Mouse (Mus musculus): ENCODE results near the gene Cdh4. TPM values are rescaled to one million over a fixed set of nuclear protein-coding genes. Genes with fewer than 3 reads are reported as not detected.

Gene Cdh4
- polyA plus RNA-seq, 1 experiment from 2014 or later, result 8.7 TPM

- no peaks in the 10 kb centered on the region for H3K36me3 ChIP-seq
- no peaks in the 10 kb centered on the region for H3K9me3 ChIP-seq
- H3K4me1 ChIP-seq (replicated peaks), result peaks cover 70% of the 10 kb centered on the region
- DNase-seq (ENCODE audit: low spot score), result no peak
- H3K27me3 ChIP-seq (ENCODE audit: insufficient read depth, poor library complexity, severe bottlenecking), result no peaks in the 10 kb centered on the region
- 46% methylated on average over 9 of the region's 9 CpGs for WGBS
- H3K27ac ChIP-seq, result peak overlapping the region; percentile 66
- H3K4me3 ChIP-seq, result no peak overlapping the region
These were observed 407.5 kb downstream of the Cdh4 start for GRCm38 (mm10) chr2:179849732-179850131.

GRCm38 (mm10) chr2:179852169-179852568, 409.9 kb downstream of the Cdh4 start:
- WGBS, result 87% methylated on average over 10 of the region's 10 CpGs
- H3K36me3 ChIP-seq, result no peaks in the 10 kb centered on the region
- H3K4me3 ChIP-seq, result no peak overlapping the region
- H3K27ac ChIP-seq, result peak overlapping the region; percentile 69
- DNase-seq (ENCODE audit: low spot score), result no peak
- H3K9me3 ChIP-seq, result no peaks in the 10 kb centered on the region
- H3K27me3 ChIP-seq (ENCODE audit: insufficient read depth, poor library complexity, severe bottlenecking), result no peaks in the 10 kb centered on the region
- peaks cover 73% of the 10 kb centered on the region for H3K4me1 ChIP-seq (replicated peaks)

DNA sequence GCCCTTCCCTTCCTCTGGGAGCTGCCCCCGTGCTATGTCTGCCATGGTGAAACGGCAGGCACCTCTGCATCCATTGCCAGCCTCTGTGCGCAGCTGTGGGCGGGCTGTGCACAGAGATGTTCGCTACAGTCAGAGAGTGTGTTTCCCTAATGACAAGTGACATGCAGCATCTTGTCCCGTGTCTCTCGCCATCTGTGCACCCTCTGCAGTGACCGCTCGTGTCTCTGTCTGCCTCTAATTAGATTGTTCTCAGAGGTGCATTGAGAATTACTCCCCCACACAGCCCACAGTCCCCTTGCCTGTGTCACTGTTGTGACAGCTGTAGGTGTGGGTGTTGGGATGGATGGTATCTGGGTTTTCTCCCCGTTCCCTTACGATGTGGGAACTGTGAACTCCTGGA, 410.6 kb downstream of the Cdh4 start:
- H3K9me3 ChIP-seq, result no peaks in the 10 kb centered on the region
- WGBS, result 60% methylated on average over 11 of the region's 11 CpGs
- H3K27ac ChIP-seq, result peak overlapping the region; percentile 69
- H3K4me3 ChIP-seq, result no peak overlapping the region
- H3K36me3 ChIP-seq, result no peaks in the 10 kb centered on the region
- peaks cover 76% of the 10 kb centered on the region for H3K4me1 ChIP-seq (replicated peaks)
- DNase-seq (ENCODE audit: low spot score), result no peak
- H3K27me3 ChIP-seq (ENCODE audit: insufficient read depth, poor library complexity, severe bottlenecking), result no peaks in the 10 kb centered on the region

DNA sequence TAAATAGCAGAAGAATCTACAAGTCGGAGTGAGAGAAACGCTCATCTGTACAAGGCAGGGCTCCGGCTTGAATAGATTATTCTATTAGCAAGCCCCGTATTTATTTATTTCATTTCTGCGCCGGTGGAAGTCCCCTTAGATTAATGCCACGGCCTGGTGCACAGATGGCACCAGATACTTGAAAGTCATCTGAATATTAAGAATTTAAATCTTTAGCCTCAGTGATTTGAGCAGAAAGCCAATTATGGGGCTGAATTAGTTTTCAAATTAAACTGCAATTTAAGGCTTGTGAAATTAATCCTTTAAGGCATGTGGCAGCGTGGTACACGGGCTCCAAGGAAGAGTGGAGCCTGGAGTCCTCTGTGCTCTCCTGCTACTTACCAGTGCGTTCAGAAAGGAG, 411.7 kb downstream of the Cdh4 start:
- H3K36me3 ChIP-seq, result no peaks in the 10 kb centered on the region
- no peak for DNase-seq (ENCODE audit: low spot score)
- H3K9me3 ChIP-seq, result no peaks in the 10 kb centered on the region
- peak overlapping the region; percentile 69 for H3K27ac ChIP-seq
- H3K27me3 ChIP-seq (ENCODE audit: insufficient read depth, poor library complexity, severe bottlenecking), result no peaks in the 10 kb centered on the region
- no peak overlapping the region for H3K4me3 ChIP-seq
- 80% methylated on average over 10 of the region's 10 CpGs for WGBS
- H3K4me1 ChIP-seq (replicated peaks), result peaks cover 74% of the 10 kb centered on the region

- H3K27ac ChIP-seq, result peak overlapping the region; percentile 41; the same call in 1 of the 2 replicates
- no peaks in the 10 kb centered on the region for H3K36me3 ChIP-seq
- WGBS, result 53% methylated on average over 4 of the region's 4 CpGs
- no peak for DNase-seq (ENCODE audit: low spot score)
- no peaks in the 10 kb centered on the region for H3K9me3 ChIP-seq
- no peaks in the 10 kb centered on the region for H3K27me3 ChIP-seq (ENCODE audit: insufficient read depth, poor library complexity, severe bottlenecking)
- peaks cover 54% of the 10 kb centered on the region for H3K4me1 ChIP-seq (replicated peaks)
- H3K4me3 ChIP-seq, result no peak overlapping the region
These were observed 414.9 kb downstream of the Cdh4 start for GRCm38 (mm10) chr2:179857086-179857485.

GRCm38 (mm10) chr2:179862676-179863075, 420.4 kb downstream of the Cdh4 start:
- no peaks in the 10 kb centered on the region for H3K27me3 ChIP-seq (ENCODE audit: insufficient read depth, poor library complexity, severe bottlenecking)
- DNase-seq (ENCODE audit: low spot score), result no peak
- no peaks in the 10 kb centered on the region for H3K9me3 ChIP-seq
- WGBS, result 77% methylated on average over 3 of the region's 3 CpGs
- no peaks in the 10 kb centered on the region for H3K36me3 ChIP-seq
- 0 out of 2 replicates have a peak, but pooled peaks cover 14% of the 10 kb centered on the region for H3K4me1 ChIP-seq (replicated peaks)
- H3K4me3 ChIP-seq, result no peak overlapping the region
- peak overlapping the region; percentile 6; the same call in 1 of the 2 replicates for H3K27ac ChIP-seq

DNA sequence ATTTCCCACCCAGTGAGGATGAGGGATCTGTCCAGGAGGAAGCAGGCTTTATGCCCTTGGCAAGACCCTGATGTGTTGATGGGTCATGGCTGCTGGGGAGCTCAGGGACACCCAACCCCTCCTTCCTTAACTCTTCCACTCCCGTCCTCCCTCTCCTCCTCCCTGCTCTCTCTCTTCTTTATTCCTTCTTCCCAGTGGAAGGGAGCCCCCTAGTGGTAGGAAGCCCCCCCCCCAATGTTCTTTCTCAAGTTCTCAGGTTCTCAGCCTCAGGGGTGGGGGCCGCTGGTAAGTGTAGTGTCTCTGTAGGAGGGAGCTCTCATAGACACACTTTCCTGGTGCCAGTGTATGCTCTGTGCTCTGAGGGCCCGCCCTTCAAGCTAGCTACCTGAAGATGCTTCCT, 421.0 kb downstream of the Cdh4 start:
- H3K36me3 ChIP-seq, result no peaks in the 10 kb centered on the region
- peak; percentile 35 for DNase-seq (ENCODE audit: low spot score)
- H3K4me3 ChIP-seq, result no peak overlapping the region
- H3K4me1 ChIP-seq (replicated peaks), result 0 out of 2 replicates have a peak, but pooled peaks cover 16% of the 10 kb centered on the region
- H3K9me3 ChIP-seq, result no peaks in the 10 kb centered on the region
- no peaks in the 10 kb centered on the region for H3K27me3 ChIP-seq (ENCODE audit: insufficient read depth, poor library complexity, severe bottlenecking)
- H3K27ac ChIP-seq, result no peak overlapping the region
- 73% methylated on average over 3 of the region's 3 CpGs for WGBS

GRCm38 (mm10) chr2:179865097-179865496, 422.9 kb downstream of the Cdh4 start:
- no peaks in the 10 kb centered on the region for H3K36me3 ChIP-seq
- H3K27ac ChIP-seq, result 0 out of 2 replicates have a peak overlapping the region, but pooled peaks have one; percentile 23
- H3K9me3 ChIP-seq, result no peaks in the 10 kb centered on the region

GRCm38 (mm10) chr2:179867669-179868068, 425.4 kb downstream of the Cdh4 start:
- DNase-seq (ENCODE audit: low spot score), result no peak
- 87% methylated on average over 3 of the region's 3 CpGs for WGBS
- no peaks in the 10 kb centered on the region for H3K27me3 ChIP-seq (ENCODE audit: insufficient read depth, poor library complexity, severe bottlenecking)
- H3K27ac ChIP-seq, result no peak overlapping the region
- H3K4me3 ChIP-seq, result no peak overlapping the region
- no peaks in the 10 kb centered on the region for H3K9me3 ChIP-seq
- H3K4me1 ChIP-seq (replicated peaks), result peaks cover 23% of the 10 kb centered on the region
- H3K36me3 ChIP-seq, result no peaks in the 10 kb centered on the region

More at GRCm38 (mm10) chr2:179865097-179865496, 422.9 kb downstream of the Cdh4 start:
- no peak for DNase-seq (ENCODE audit: low spot score)
- H3K4me1 ChIP-seq (replicated peaks), result peaks cover 25% of the 10 kb centered on the region
- H3K4me3 ChIP-seq, result no peak overlapping the region
- 70% methylated on average over 5 of the region's 5 CpGs for WGBS
- H3K27me3 ChIP-seq (ENCODE audit: insufficient read depth, poor library complexity, severe bottlenecking), result no peaks in the 10 kb centered on the region

GRCm38 (mm10) chr2:179869871-179870270, 427.6 kb downstream of the Cdh4 start:
- no peaks in the 10 kb centered on the region for H3K9me3 ChIP-seq
- H3K4me3 ChIP-seq, result no peak overlapping the region
- H3K4me1 ChIP-seq (replicated peaks), result peaks cover 14% of the 10 kb centered on the region
- H3K27me3 ChIP-seq (ENCODE audit: insufficient read depth, poor library complexity, severe bottlenecking), result no peaks in the 10 kb centered on the region
- WGBS, result 13% methylated on average over 2 of the region's 2 CpGs
- DNase-seq (ENCODE audit: low spot score), result no peak
- H3K27ac ChIP-seq, result no peak overlapping the region
- H3K36me3 ChIP-seq, result no peaks in the 10 kb centered on the region

DNA sequence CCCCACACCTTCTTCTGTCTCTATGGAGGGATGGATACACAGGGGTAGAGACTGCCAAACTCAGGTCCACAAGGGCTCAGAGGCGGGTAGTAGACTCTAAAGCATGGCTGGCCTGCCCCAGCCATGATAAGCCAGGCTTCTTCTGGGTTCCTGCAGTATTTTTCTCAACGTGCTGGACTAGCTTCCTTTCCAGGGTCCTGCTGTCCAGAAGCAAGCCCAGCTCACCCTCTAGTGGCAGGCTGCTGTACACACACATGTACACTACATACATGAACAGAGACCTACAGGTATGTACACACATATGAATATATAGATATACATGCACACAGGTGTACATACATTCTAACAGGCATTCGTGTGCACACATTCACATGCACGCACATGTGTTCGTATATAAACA, 430.5 kb downstream of the Cdh4 start:
- DNase-seq (ENCODE audit: low spot score), result peak; percentile 43
- Histone ChIP-seq H3K4me1 (replicated peaks) (peaks cover 15% of the 10 kb centered on the region), H3K36me3 (no peaks in the 10 kb centered on the region), H3K27ac (no peak overlapping the region), H3K27me3 (ENCODE audit: insufficient read depth, poor library complexity, severe bottlenecking) (peaks cover 4% of the 10 kb centered on the region; the same call in 1 of the 2 replicates), H3K9me3 (no peaks in the 10 kb centered on the region), H3K4me3 (no peak overlapping the region)
- 72% methylated on average over 5 of the region's 5 CpGs for WGBS

- DNase-seq (ENCODE audit: low spot score), result peak; percentile 39
- Histone ChIP-seq H3K27ac (no peak overlapping the region), H3K4me1 (replicated peaks) (peaks cover 12% of the 10 kb centered on the region), H3K4me3 (no peak overlapping the region), H3K36me3 (no peaks in the 10 kb centered on the region), H3K9me3 (no peaks in the 10 kb centered on the region), H3K27me3 (ENCODE audit: insufficient read depth, poor library complexity, severe bottlenecking) (peaks cover 4% of the 10 kb centered on the region; the same call in 1 of the 2 replicates)
- WGBS, result 53% methylated on average over 5 of the region's 5 CpGs
These were observed 431.1 kb downstream of the Cdh4 start for GRCm38 (mm10) chr2:179873315-179873714.

GRCm38 (mm10) chr2:179875147-179875546, 432.9 kb downstream of the Cdh4 start:
- DNase-seq (ENCODE audit: low spot score), result peak; percentile 79
- no peak overlapping the region for H3K27ac ChIP-seq
- H3K36me3 ChIP-seq, result no peaks in the 10 kb centered on the region
- no peaks in the 10 kb centered on the region for H3K9me3 ChIP-seq
- no peak overlapping the region for H3K4me3 ChIP-seq
- WGBS, result 3% methylated on average over 3 of the region's 3 CpGs
- peaks cover 4% of the 10 kb centered on the region; the same call in 1 of the 2 replicates for H3K27me3 ChIP-seq (ENCODE audit: insufficient read depth, poor library complexity, severe bottlenecking)
- H3K4me1 ChIP-seq (replicated peaks), result peaks cover 4% of the 10 kb centered on the region; the same call in 1 of the 2 replicates

All from hindbrain, embryonic 10.5 days (tissue).